Mouse (Mus musculus): Measurements from ENCODE around the gene Nol10.

Gene Nol10

DNA sequence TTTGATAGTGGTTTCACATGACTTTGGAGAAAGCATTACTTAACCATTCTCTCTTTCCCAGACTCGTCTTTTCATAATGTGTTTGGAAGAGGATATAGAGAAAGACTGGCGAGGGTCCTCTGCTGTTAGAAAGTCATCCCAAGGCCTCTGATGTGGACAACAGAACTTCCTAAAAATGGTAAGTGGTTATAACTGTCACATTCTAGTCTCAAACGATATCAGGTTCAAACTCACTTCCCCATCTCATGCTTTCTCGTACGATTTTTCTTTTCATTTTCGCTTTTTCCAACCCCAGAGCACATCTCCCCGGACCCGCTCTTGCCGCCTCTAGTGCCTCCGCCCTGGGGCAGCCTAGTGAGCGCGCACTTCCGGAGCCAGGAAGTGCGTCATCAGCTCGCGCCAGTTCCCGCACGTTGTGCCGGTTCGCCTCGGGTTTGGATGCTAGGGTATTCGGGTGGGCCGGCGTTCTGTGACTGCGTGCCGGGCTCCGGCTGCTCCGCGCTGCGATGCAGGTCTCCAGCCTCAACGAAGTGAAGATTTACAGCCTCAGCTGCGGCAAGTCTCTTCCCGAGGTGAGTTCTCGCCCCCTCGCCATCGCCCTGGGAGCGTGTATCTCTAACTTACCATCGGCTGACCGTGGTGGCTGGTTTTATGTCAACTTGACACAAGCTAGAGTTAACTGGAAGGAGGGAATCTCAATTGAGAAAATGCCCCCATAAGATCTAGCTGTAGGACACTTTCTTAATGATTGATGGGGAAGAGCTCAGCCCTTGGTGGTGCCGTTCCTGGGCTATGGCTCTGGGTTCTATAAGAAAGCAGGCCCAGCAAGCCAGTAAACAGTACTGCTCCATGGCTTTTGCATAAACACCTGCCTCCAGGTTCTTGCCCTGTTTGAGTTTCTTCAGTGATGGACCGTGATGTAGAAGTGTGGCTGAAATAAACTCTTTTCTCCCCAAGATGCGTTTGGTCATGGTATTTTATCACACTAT is at the start of gene Nol10:
Gene Nol10, plus strand, starts transcription at position 411 of the 989 bp plus-strand sequence.
- DNase-seq (ENCODE audit: inconsistent age in 2 of 2, low spot score in 1 of 2): peak; percentile 90 to 94

DNA sequence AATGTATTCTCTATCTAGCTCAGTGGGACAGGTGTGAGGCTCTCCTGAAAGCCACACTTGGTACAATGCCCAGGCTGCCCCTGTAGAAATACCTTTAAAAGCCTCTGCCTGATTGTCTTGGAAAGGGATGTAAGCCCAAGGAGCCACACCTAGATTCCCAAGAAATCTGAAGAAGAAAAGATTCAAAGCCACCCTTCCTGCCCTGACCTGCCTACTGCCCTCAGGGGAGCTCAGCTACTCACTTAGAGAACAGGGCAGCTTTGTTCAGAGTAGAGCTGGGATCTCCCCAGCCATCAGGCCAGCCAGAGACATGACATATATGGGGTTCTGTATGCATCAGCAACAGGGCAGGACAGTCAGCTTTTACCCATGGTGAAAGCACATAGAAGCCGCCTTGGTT is 48.4 kb upstream of the Nol10 start:
- no peak for DNase-seq (ENCODE audit: inconsistent age in 2 of 2, low spot score in 1 of 2)

DNA sequence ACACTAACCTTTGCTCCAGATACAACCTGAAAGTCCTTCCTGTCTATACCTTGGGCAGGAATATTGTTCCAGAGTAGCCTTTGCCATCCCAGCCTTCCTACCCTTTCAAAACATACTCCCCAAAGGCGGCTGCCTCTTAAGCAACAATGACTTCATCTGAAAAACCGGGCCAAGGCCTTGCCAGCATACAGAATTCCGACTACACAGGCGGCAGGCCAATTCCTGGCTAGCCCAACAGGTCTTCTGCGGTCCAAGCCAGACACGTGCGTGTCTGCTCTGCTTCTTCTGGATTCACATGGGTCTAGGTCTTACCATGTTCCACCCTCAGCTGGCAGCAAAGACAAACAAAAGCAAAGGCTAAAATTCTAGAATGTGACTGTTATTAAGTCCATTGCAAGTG is 42.8 kb upstream of the Nol10 start:
- DNase-seq (ENCODE audit: inconsistent age in 2 of 2, low spot score in 1 of 2): peak; percentile 87 to 94

DNA sequence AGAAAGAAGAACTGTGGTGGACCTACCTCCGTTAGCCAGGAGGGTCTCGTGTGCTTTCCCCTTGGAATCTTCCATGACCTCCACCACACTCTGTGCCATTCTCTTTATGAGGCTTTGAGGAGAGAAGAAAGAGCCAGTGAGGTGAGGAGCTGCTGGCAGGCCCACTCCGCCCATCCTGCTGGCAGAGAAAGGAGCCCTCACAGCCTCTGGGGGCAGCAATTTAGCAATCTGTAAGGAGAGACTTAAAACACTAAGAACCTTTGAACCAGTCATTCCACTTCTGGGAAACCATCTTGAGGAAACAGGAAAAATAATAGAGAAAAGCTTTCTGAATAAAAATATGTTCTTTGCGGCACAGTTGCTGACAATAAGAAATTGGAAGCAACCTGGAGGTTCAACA is 40.0 kb upstream of the Nol10 start:
- DNase-seq (ENCODE audit: inconsistent age in 2 of 2, low spot score in 1 of 2): no peak

DNA sequence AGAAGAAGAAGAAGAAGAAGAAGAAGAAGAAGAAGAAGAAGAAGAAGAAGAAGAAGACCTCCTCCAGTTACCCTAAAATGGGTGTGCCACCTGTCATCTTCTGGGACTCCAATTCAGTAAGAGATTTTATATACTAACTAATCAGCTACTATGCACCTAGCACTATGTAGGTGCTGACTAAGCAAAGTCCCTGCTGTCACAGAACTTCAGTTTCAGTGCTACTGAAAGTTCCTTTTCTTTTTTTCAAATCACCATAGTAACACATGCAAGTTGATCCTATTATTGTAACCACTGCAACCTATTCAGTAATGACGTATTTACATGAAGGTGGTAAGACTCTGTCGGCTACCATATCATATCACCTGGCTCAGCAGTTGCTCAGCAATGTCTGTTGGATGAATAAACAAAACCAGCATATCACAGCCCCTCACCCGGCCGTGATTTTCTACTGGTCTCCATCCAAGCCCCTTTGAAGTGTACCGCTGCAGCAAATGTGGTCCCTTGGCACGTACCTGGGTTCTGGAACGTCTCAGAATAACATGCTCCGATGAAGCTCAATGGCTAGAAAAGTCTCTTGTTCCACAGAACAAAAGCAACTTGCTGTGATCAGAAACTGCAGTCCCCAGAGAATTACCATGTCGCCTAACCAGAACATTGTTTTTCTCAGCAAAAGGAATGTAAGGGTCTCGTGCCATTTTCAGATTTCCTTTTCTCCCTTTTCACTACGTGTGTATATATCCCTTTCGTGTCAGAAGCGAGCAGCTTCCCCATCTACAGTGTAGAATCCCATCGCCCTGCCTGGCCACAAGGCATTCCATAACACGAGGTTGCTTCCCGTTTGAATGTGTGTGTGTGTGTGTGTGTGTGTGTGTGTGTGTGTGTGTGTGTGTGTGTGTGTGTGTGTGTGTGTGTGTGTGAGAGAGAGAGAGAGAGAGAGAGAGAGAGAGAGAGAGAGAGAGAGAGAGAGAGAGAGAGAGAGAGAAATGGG is 37.1 kb upstream of the Nol10 start:
- no peak for DNase-seq (ENCODE audit: inconsistent age in 2 of 2, low spot score in 1 of 2)

DNA sequence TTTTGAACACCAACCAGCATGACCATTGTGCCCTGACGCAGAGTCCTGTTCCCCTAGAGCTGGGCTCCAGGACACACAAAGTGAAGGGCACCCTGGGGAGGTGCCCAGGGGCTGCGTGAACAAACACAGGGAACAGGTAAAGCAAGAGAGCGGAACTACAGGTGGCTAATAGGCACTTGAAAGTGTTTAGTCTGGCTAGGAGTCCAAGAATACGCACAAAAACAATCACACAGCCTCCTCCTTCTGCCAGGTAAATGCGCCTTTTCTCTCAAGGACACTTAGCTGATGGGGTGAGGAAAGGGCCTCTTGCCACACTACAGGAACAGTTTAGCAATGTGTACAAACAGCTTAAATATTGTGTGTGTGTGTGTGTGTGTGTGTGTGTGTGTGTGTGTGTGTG is 32.2 kb upstream of the Nol10 start:
- DNase-seq (ENCODE audit: inconsistent age in 2 of 2, low spot score in 1 of 2): no peak

DNA sequence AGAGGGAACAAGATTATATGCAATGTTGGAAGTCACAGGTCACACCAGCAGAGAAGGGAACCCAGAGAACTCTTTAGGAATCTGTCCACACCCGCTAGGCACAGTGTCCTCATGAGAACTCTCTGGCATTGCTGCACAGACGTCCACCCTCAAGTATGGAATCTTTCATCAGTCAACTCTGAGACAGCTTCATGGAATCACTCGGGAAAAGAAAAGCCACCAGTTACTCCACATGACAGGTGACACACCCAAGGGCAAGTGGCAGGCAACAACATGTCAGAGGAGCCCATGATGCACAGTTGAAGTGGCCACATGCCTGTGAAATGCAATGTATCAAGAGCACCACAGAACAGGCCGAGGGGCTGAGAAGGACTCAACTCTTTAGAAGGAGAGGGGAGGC is 30.3 kb upstream of the Nol10 start:
- DNase-seq (ENCODE audit: inconsistent age in 2 of 2, low spot score in 1 of 2): no peak

DNA sequence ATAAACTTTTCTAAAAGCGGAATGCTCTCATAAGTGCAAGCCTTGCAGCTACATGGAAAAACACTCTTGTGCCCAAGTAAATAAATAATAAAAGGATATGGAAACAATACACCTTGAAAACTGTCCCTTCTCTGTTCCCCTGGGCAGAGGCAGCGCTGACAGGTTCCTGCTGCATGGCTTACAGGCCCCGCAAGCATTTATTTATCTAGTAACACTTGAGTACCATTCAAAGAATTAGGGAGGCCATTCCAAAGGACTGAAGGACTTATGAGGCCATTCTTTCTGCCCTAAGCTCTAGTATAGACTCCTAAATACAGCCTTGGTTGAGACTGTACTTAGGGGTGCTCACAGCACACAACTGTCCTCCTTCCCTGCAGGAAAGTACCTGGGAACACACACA is 29.8 kb upstream of the Nol10 start:
- DNase-seq (ENCODE audit: inconsistent age in 2 of 2, low spot score in 1 of 2): no peak

DNA sequence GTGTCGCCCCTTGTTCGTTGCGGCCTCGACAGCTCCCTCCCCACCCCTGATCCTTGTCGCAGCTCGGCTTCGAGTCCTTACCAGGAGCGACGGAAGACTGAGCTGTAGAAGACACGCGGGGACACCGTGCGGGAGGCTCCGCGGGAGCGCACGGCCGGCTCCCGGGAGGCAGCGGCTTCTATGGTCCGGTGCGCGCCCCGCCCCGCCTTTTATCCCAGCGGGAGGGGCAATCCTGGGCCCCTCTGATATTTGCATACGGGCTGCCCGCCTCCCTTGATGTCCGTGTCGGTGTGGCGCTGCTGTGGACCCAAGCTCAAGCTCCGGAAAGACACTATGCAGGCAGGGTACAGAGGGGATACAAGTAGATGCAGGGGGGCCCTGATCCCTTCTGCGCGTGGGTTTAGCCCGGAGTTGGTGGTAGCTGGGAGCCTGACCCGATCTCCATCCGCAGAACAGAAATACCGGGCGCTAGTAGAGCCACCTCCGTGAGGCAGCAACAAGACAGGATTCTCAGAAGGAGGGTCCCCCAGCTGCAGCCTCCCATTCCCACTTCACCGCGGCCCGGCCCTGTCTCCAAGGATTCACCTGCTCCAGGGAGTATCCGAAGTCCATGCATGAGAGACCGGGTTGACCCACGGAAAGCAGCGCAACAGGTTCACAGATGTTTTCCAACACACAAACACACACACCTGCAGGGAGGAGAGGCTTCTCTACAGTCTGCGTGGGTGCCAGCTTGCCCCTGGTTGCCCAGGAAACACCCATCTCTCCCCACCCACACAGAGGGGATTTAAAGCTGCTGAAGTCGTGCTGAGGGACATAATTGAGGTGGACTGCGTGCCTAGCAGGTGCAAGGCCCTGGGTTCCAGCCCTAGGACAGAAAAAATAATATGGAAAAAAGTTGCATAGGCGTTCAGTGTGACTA is 23.4 kb upstream of the Nol10 start:
- DNase-seq (ENCODE audit: inconsistent age in 2 of 2, low spot score in 1 of 2): peak; percentile 74 to 85

DNA sequence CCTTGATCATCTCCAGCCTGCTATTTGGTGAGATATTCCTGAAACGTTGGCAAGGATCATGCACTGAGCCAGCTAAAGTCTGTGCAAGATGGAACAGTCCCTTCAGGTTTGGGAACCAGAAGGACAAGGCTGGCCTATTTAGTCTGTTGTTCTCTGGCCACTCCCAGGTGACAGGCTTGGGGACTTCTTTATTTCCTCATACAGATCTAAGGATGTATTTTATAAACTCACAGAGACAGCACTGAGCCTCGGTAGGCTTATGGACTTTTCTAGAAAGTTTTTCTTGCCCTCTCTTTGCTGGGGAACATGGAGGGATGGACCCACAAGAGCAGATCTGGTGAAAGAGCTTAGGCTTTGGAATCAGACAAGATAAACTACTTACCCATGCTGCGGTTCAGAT is 19.0 kb upstream of the Nol10 start, which contains the start of gene Atp6v1c2:
Gene Atp6v1c2, minus strand, starts transcription at position 101 of the 400 bp plus-strand sequence.
- no peak for DNase-seq (ENCODE audit: inconsistent age in 2 of 2, low spot score in 1 of 2)

DNA sequence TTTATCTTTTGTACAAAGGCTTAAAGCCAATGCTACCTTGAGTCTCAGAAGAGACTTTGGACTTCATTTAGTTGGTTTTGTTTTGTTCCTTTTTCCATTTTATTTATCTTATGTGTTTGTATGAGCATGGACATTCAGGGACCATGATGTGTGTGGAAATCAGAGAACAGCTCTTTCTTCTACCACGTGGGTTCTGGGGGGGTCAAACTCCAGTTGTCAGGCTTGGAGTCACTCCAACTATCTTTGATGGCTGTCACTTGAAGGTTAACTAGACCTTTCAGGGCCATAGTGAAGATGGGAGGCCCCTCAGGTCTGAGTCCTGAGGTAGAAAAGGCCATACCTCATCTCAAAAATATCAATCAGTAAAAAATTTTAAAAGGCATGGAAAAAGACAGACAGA is 14.8 kb upstream of the Nol10 start:
- peak in 1 of 2 experiments; percentile 41 for DNase-seq (ENCODE audit: inconsistent age in 2 of 2, low spot score in 1 of 2)

DNA sequence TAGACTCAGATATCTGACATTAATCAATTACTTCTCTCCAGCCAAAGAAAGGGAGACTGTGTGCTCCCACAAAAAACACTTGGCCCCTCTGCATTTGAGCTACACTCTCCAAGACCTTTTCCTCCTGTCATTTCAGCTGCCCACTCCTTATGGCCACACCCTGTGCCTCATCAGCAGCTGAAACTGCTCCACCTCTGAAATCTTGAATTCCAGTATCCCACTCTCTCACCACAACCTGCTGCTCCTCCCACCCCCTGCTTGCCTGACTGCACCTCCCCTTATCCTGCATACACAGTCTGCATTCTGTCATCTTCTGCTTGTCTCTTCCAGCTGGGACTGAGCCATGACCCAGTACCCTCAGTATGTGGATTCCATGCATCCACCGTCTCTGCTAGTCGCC is 9.9 kb upstream of the Nol10 start:
- DNase-seq (ENCODE audit: inconsistent age in 2 of 2, low spot score in 1 of 2): no peak

DNA sequence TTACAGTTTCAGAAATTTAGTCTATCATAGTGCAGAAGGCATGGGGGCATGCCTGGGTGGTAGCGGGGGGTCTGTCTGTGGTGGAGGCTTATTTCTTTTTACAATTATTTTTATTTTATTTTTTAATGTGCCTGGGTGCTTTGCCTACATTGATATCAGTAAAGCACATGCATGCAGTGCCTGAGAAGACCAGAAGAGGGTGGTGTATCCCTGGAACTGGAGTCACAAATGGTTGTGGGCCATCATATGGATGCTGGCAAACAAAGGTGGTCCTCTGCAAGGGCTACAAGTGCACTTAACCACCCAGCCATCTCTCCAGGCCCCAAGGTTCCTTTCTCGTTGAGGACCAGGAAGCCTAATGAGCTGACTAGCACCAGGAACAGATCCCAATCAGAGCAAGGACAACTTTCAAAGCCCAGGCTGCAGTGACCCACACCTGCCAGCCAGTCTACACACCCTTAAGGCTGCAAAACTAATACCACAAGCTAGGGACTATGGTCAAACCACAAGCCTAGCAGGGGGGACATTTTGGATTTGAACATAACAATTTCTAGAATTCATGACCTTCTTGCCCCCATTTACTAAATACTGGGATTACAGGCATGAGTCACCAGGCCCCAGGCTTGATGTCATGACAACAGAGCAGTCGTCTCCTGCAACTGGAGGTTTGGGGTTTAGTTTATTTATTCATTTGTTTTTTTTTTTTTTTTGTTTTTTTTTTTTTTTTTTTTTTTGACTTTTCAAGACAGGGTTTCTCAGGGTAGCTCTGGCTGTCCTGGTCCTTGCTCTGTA is 8.9 kb upstream of the Nol10 start:
- DNase-seq (ENCODE audit: inconsistent age in 2 of 2, low spot score in 1 of 2): peak in 1 of 2 experiments; percentile 39

DNA sequence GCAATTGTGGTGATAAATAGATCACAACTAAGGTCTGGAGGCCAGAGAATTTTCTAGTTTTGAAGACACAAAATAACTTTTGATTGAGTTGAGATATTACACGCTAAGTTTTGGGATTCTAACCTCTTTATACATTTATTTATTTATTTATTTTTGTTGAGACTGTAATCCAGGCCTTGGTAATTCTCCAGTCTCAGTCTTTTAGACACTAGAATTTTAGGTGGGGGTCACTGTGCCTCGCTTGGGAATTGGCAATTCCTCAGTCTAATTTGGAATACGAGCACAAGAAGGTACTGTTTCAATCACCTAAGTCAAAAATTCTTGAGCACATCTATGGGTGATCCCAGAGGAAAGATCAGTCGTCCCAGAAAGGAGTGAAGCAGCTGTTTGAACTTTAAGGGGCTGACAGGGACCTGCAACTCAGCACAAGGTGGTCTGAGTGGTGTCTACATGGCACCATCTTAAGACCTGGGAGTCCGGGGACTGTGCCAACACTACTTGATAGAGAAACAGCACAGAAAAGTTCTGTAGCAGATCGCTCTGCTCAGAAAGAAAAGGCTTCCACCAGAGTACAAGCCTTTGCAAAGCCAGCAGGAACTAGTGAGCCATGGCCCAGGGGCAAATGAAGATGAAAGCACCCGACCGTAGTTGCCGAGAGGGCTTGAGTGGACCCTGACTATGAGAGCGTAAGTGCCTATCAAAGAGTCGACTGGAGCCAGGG is 771 bp upstream of the Nol10 start:
- no peak for DNase-seq (ENCODE audit: inconsistent age in 2 of 2, low spot score in 1 of 2)

DNA sequence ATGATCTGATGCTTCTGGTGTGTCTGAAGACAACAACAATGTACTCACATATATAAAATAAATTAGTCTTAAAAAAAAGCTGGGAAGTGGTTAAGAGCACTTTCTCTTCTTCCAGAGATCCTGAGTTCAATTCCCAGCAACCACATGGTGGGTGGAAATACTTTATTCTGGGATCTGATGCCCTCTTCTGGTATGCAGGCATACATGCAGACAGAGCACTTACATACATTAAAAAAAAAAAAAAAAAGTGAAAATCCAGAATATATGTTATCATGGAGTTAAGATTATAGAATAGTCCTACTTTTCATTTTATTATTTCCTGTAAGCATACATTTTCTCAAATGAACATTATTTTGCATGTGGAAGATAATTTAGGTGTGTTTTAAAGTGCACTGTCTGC is 1.8 kb downstream of the Nol10 start:
- no peak for DNase-seq (ENCODE audit: inconsistent age in 2 of 2, low spot score in 1 of 2)

DNA sequence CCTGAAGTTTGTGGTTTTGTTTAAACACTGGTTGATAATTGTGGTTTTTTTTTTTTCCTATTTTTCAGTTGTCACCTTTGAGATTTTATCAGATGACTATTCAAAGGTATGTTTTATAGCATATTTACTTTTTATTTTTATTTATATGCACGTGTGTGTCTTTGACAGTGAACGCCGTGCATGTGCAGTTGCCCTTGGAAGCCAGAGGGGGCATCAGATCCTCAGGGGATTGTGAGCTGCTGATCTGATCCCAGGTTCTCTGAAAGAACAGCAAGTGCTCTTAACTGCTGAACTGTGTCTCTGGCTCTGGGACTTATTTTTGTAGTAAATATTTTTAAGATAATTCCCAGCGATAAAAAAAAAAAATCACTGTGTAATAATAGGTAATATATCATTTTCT is 8.6 kb downstream of the Nol10 start:
- no peak for DNase-seq (ENCODE audit: inconsistent age in 2 of 2, low spot score in 1 of 2)

DNA sequence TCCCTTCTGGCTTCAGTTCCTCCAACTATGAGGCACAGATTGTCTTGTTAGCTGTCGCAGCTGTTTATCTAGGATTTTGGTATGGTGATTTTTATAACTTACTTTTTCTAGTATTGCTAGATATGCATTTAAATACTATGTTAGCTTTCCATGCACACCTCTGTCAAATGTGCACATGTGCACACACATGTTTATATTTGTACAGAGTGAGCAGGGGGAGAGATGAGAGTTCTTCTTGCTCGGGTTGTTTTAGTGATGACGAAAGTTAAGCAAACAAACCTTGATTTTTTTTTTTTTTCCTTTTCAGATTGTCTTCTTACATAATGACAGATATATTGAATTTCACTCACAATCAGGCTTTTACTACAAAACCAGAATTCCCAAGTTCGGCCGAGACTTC is 9.5 kb downstream of the Nol10 start:
- no peak for DNase-seq (ENCODE audit: inconsistent age in 2 of 2, low spot score in 1 of 2)

DNA sequence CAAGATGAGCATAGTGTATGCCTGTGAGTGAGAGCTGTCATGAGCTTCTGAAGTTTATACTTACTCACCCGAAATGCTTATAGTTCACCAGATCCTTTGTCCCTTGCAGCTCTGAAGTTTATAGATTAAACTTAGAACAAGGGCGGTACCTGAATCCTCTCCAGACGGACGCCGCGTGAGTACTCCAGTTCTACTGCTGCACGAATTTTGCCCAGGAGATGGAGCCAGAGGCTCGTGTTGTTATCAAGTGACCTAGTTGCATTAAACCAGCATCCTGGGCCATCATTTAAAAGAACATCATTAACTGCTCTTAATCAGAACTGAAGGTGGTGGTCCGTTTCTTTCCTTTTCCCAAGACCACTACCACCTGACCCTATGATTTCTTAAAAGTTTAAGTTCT is 10.7 kb downstream of the Nol10 start:
- peak in 1 of 2 experiments; percentile 53 for DNase-seq (ENCODE audit: inconsistent age in 2 of 2, low spot score in 1 of 2)

DNA sequence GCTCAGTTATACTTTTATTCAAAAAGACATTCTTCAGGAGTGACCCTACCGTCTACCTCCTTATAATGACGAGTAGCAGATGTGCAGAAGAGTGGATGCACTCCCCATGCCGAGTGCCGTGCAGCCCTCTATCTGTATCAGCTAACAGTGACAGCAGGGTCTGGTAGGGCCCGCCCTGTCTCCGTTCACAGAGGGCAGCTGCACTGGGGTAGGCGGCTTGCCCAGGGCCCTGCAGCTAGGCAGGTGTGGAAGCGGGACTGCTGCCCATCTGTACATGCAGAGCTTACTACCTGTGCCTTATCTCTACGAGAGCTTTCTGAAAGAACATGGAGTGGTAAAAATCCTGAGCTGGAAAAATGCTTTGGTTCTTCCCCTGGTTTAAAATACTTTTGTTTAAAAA is 11.8 kb downstream of the Nol10 start:
- no peak for DNase-seq (ENCODE audit: inconsistent age in 2 of 2, low spot score in 1 of 2)
